Comparison of ENCODE assay signal across 9 mouse cellular contexts in genomic region chr10:80298571-80299281, GRCm38 (mm10). TPM values are rescaled to one million over a fixed set of nuclear protein-coding genes. Genes with fewer than 3 reads are reported as not detected.
DNase-seq lines count a peak whose midpoint lies in the region; ATAC-seq lines count a peak whose summit lies in the region.
"Had no signal": no experiment of that assay in that cellular context is flagged by ENCODE, and none has a peak within 500 bp of the region (broad histone marks: within the 10 kb centered on the region; RNA-seq: fewer than 3 reads in every experiment).

No protein-coding gene starts in this region.

- peaks cover 88% of the 10 kb centered on the region for H3K4me1 ChIP-seq in embryonic facial prominence, embryonic 10.5 days

- peaks cover 70% of the 10 kb centered on the region for H3K27me3 ChIP-seq in embryonic facial prominence, embryonic 10.5 days (replicated peaks; ENCODE audit: low read depth, poor library complexity, severe bottlenecking)

- intact Hi-C loops in heart, postnatal 14 days (cut with DNase I) = no loop called here

- 4% methylated on average over 26 of the region's 26 CpGs for WGBS in embryonic facial prominence, embryonic 10.5 days

- H3K36me3 ChIP-seq in embryonic facial prominence, embryonic 10.5 days (replicated peaks) = peaks cover 15% of the 10 kb centered on the region

- peak; percentile 16 for DNase-seq in ovary, postnatal 36 days (ENCODE audit: low spot score)
- no peak for DNase-seq in ovary, postnatal 14 days (ENCODE audit: low spot score)
- peak; percentile 92 for DNase-seq in embryonic facial prominence, embryonic 10.5 days (ENCODE audit: low spot score)
- peak; percentile 62 to 73 for DNase-seq in heart, postnatal 14 days
- DNase-seq in left cerebral cortex, adult 9 months (ENCODE audit: low spot score in 2 of 2) = peak; percentile 77 to 92
- peak; percentile 91 for DNase-seq in retina, embryonic 14.5 days (ENCODE audit: low spot score)
- DNase-seq in kidney, postnatal 36 days = no peak

- ATAC-seq in megakaryocyte progenitor cell, adult 5-6 weeks (replicated peaks; ENCODE audit: poor library complexity) = no peak

- no peaks in the 10 kb centered on the region for H3K9me3 ChIP-seq in embryonic facial prominence, embryonic 10.5 days
- H3K9me3 ChIP-seq: lung, embryonic 15.5 days had no signal

- H3K4me3 ChIP-seq in embryonic facial prominence, embryonic 10.5 days = peak overlapping the region; percentile 56
- H3K4me3 ChIP-seq: lung, embryonic 15.5 days had no signal

- peak overlapping the region; percentile 83 for H3K27ac ChIP-seq in embryonic facial prominence, embryonic 10.5 days (replicated peaks)
- H3K27ac ChIP-seq: lung, embryonic 15.5 days had no signal

RNA-seq across cellular contexts. Expression of gene Apc2, which starts 2.9 kb away (rescaled TPM):
- 11.8 and 12.6 TPM in 2 replicates for polyA plus RNA-seq in embryonic facial prominence, embryonic 10.5 days (2016; fragmentation: Nextera tagmentation; extraction: Ambion mirVana)
- total RNA-seq in heart, postnatal 14 days (2021) = 1 to 10 TPM; 2.3 to 3.6 TPM
- not detected in 2 replicates for total RNA-seq in megakaryocyte progenitor cell, adult 5-6 weeks (2015)
- total RNA-seq in megakaryocyte progenitor cell, adult 5-6 weeks (2017) = 0.03 TPM in 1 of 2 replicates, not detected in the other

RNA-seq across cellular contexts. Expression of gene Rps15, which starts 6.5 kb away (rescaled TPM):
- 1,079 and 1,119 TPM in 2 replicates for polyA plus RNA-seq in embryonic facial prominence, embryonic 10.5 days (2016; fragmentation: Nextera tagmentation; extraction: Ambion mirVana)
- 100 to 1,000 TPM; 652 to 716 TPM for total RNA-seq in heart, postnatal 14 days (2021)
- total RNA-seq in megakaryocyte progenitor cell, adult 5-6 weeks (2015) = 2,196 and 2,314 TPM in 2 replicates
- 2,623 and 2,987 TPM in 2 replicates for total RNA-seq in megakaryocyte progenitor cell, adult 5-6 weeks (2017)

RNA-seq across cellular contexts. Expression of gene 2310011J03Rik, which starts 21.6 kb away (rescaled TPM):
- 53.7 and 56.2 TPM in 2 replicates for polyA plus RNA-seq in embryonic facial prominence, embryonic 10.5 days (2016; fragmentation: Nextera tagmentation; extraction: Ambion mirVana)
- total RNA-seq in heart, postnatal 14 days (2021) = 10 to 100 TPM; 13.3 to 15.0 TPM
- 22.9 and 24.2 TPM in 2 replicates for total RNA-seq in megakaryocyte progenitor cell, adult 5-6 weeks (2015)
- total RNA-seq in megakaryocyte progenitor cell, adult 5-6 weeks (2017) = 15.7 and 16.8 TPM in 2 replicates

RNA-seq across cellular contexts. Expression of gene Pcsk4, which starts 30.6 kb away (rescaled TPM):
- 5.0 and 5.5 TPM in 2 replicates for polyA plus RNA-seq in embryonic facial prominence, embryonic 10.5 days (2016; fragmentation: Nextera tagmentation; extraction: Ambion mirVana)
- total RNA-seq in heart, postnatal 14 days (2021) = 1 to 10 TPM; 1.0 to 1.7 TPM
- total RNA-seq in megakaryocyte progenitor cell, adult 5-6 weeks (2015) = 5.3 and 7.0 TPM in 2 replicates
- 0.67 and 1.8 TPM in 2 replicates for total RNA-seq in megakaryocyte progenitor cell, adult 5-6 weeks (2017)

RNA-seq across cellular contexts. Expression of gene Reep6, which starts 31.0 kb away (rescaled TPM):
- polyA plus RNA-seq in embryonic facial prominence, embryonic 10.5 days (2016; fragmentation: Nextera tagmentation; extraction: Ambion mirVana) = 6.6 TPM in 2 replicates
- 1 to 10 TPM; 2.0 to 2.6 TPM for total RNA-seq in heart, postnatal 14 days (2021)
- total RNA-seq in megakaryocyte progenitor cell, adult 5-6 weeks (2015) = 2.7 and 3.8 TPM in 2 replicates
- total RNA-seq in megakaryocyte progenitor cell, adult 5-6 weeks (2017) = 1.2 and 1.5 TPM in 2 replicates

Comparison
In these comparisons a context has a peak if more than half of its experiments do, and no peak if none do; other contexts are left out.
1. DNase-seq: peak in ovary, postnatal 36 days (single experiment), embryonic facial prominence, embryonic 10.5 days (single experiment), heart, postnatal 14 days (2 of 2), left cerebral cortex, adult 9 months (2 of 2) and retina, embryonic 14.5 days (single experiment); none in ovary, postnatal 14 days (single experiment) and kidney, postnatal 36 days (0 of 2).